In genomic region chr11:117987032-117987451, GRCm38 (mm10) we compare ENCODE assay signal across 7 mouse cellular contexts. TPM values are rescaled to one million over a fixed set of nuclear protein-coding genes. Genes with fewer than 3 reads are reported as not detected.
DNase-seq lines count a peak whose midpoint lies in the region; ATAC-seq and TF ChIP-seq lines count a peak whose summit lies in the region.

No protein-coding gene starts in this region.

- peak overlapping the region; percentile 77 for H3K4me2 ChIP-seq in neural tube, embryonic 11.5 days (ENCODE audit: low read depth)
- peak overlapping the region; percentile 85 for H3K4me2 ChIP-seq in hindbrain, embryonic 13.5 days
- H3K4me2 ChIP-seq in lung, embryonic 14.5 days = peak overlapping the region; percentile 85

- H3K36me3 ChIP-seq in neural tube, embryonic 11.5 days (ENCODE audit: control insufficient read depth, insufficient read depth, low read length) = no peaks in the 10 kb centered on the region
- no peaks in the 10 kb centered on the region for H3K36me3 ChIP-seq in hindbrain, embryonic 13.5 days
- no peaks in the 10 kb centered on the region for H3K36me3 ChIP-seq in lung, embryonic 14.5 days (ENCODE audit: insufficient read depth)

- H3K9me3 ChIP-seq in neural tube, embryonic 11.5 days (ENCODE audit: control insufficient read depth, low read length) = no peaks in the 10 kb centered on the region
- no peaks in the 10 kb centered on the region for H3K9me3 ChIP-seq in hindbrain, embryonic 13.5 days
- no peaks in the 10 kb centered on the region for H3K9me3 ChIP-seq in lung, embryonic 14.5 days (ENCODE audit: low read depth, low read length)

- no peaks in the 10 kb centered on the region for H3K27me3 ChIP-seq in neural tube, embryonic 11.5 days (ENCODE audit: control insufficient read depth, insufficient read depth, low read length)
- H3K27me3 ChIP-seq in hindbrain, embryonic 13.5 days = no peaks in the 10 kb centered on the region
- H3K27me3 ChIP-seq in lung, embryonic 14.5 days (ENCODE audit: insufficient read depth, low read length) = no peaks in the 10 kb centered on the region

- WGBS in neural tube, embryonic 11.5 days = under 1% methylated on average over 32 of the region's 32 CpGs
- 0% methylated on average over 31 of the region's 32 CpGs for WGBS in hindbrain, embryonic 13.5 days
- WGBS in lung, embryonic 14.5 days = under 1% methylated on average over 32 of the region's 32 CpGs

- peaks cover 18% of the 10 kb centered on the region for H3K4me1 ChIP-seq in neural tube, embryonic 11.5 days (ENCODE audit: control insufficient read depth, insufficient read depth, low read length)
- peaks cover 53% of the 10 kb centered on the region for H3K4me1 ChIP-seq in hindbrain, embryonic 13.5 days (replicated peaks)
- 0 out of 2 replicates have a peak, but pooled peaks cover 11% of the 10 kb centered on the region for H3K4me1 ChIP-seq in lung, embryonic 14.5 days (ENCODE audit: insufficient read depth)

- peak overlapping the region; percentile 96 for H3K4me3 ChIP-seq in neural tube, embryonic 11.5 days (ENCODE audit: low read depth, low read length)
- H3K4me3 ChIP-seq in hindbrain, embryonic 13.5 days = peak overlapping the region; percentile 100
- H3K4me3 ChIP-seq in lung, embryonic 14.5 days (ENCODE audit: low read depth, low read length) = peak overlapping the region; percentile 99

- no peak for DNase-seq in neural tube, embryonic 11.5 days (ENCODE audit: low spot score)
- DNase-seq in neural tube, embryonic 10.5 days (ENCODE audit: extremely low spot score, low spot score) = no peak
- DNase-seq in lung, embryonic 14.5 days = peak; percentile 61
- DNase-seq in right cerebral cortex, postnatal 25 days = no peak

- H3K27ac ChIP-seq in neural tube, embryonic 11.5 days (ENCODE audit: low read depth, low read length) = peak overlapping the region; percentile 40; the same call in 1 of the 2 replicates
- H3K27ac ChIP-seq in hindbrain, embryonic 13.5 days = peak overlapping the region; percentile 95
- peak overlapping the region; percentile 85 for H3K27ac ChIP-seq in lung, embryonic 14.5 days (ENCODE audit: low read depth)

- ATAC-seq in neural tube, embryonic 11.5 days (ENCODE audit: insufficient read depth, low FRiP score, low TSS enrichment) = peak; percentile 45
- ATAC-seq in common myeloid progenitor, adult 5-6 weeks (replicated peaks; ENCODE audit: low read depth, poor library complexity, severe bottlenecking) = 0 out of 2 replicates have a peak, but pooled peaks have one; percentile 17
- peak; percentile 77 for ATAC-seq in hindbrain, embryonic 13.5 days (ENCODE audit: low FRiP score)
- ATAC-seq in lung, embryonic 14.5 days (ENCODE audit: insufficient read depth) = peak; percentile 76; the same call in 1 of the 2 replicates
- ATAC-seq in neutrophil, adult 5-6 weeks (ENCODE audit: extremely low read depth, insufficient number of reproducible peaks, low FRiP score, poor library complexity, severe bottlenecking) = peak; percentile 37; the same call in 1 of the 2 replicates

- TF ChIP-seq CTCF in lung, embryonic 14.5 days (IDR thresholded peaks at IDR 0.05; ENCODE audit: low read depth) = no peak

- H3K9ac ChIP-seq in neural tube, embryonic 11.5 days (ENCODE audit: low read length) = peak overlapping the region; percentile 93
- peak overlapping the region; percentile 97 for H3K9ac ChIP-seq in hindbrain, embryonic 13.5 days
- H3K9ac ChIP-seq in lung, embryonic 14.5 days = peak overlapping the region; percentile 91

RNA-seq across cellular contexts. Expression of gene Pgs1, which starts 0.9 kb away (rescaled TPM):
- polyA plus RNA-seq in neural tube, embryonic 11.5 days (2014; fragmentation: Nextera tagmentation; extraction: Ambion mirVana) = 40.9 and 45.9 TPM in 2 replicates
- 6.8 and 11.7 TPM in 2 replicates for total RNA-seq in common myeloid progenitor, adult 5-6 weeks (2017)
- polyA plus RNA-seq in hindbrain, embryonic 13.5 days (2015; fragmentation: Nextera tagmentation; extraction: Ambion mirVana) = 47.4 and 47.6 TPM in 2 replicates
- 35.8 and 40.8 TPM in 2 replicates for polyA plus RNA-seq in lung, embryonic 14.5 days (2014; fragmentation: Nextera tagmentation; extraction: Ambion mirVana)
- 51.2 and 58.3 TPM in 2 replicates for total RNA-seq in neutrophil, adult 5-6 weeks (2017)

RNA-seq across cellular contexts. Expression of gene Socs3, which starts 17.2 kb away (rescaled TPM):
- 3.7 and 5.1 TPM in 2 replicates for polyA plus RNA-seq in neural tube, embryonic 11.5 days (2014; fragmentation: Nextera tagmentation; extraction: Ambion mirVana)
- 8.3 and 10.4 TPM in 2 replicates for total RNA-seq in common myeloid progenitor, adult 5-6 weeks (2017)
- polyA plus RNA-seq in hindbrain, embryonic 13.5 days (2015; fragmentation: Nextera tagmentation; extraction: Ambion mirVana) = 8.3 and 8.8 TPM in 2 replicates
- 5.4 and 6.4 TPM in 2 replicates for polyA plus RNA-seq in lung, embryonic 14.5 days (2014; fragmentation: Nextera tagmentation; extraction: Ambion mirVana)
- total RNA-seq in neutrophil, adult 5-6 weeks (2017) = 252 and 268 TPM in 2 replicates

Comparison
In these comparisons a context has a peak if more than half of its experiments do, and no peak if none do; other contexts are left out.
1. ATAC-seq: peak in every context shown above with its lines; median percentile 77 in hindbrain, embryonic 13.5 days; 76 in lung, embryonic 14.5 days; 45 in neural tube, embryonic 11.5 days; 37 in neutrophil, adult 5-6 weeks; 17 in common myeloid progenitor, adult 5-6 weeks.
2. H3K27ac ChIP-seq: peak in every context shown above with its lines; median percentile 95 in hindbrain, embryonic 13.5 days; 85 in lung, embryonic 14.5 days; 40 in neural tube, embryonic 11.5 days.